Mouse (Mus musculus) layer of hippocampus, adult 11-12 months (tissue): ENCODE results near the gene Slc38a4.

Experiments used
- DNase-seq: peaks from one replicate; pipeline ENCODE4 v3.0.0; 2022; ENCODE audit warnings: low spot score

Gene Slc38a4

DNA sequence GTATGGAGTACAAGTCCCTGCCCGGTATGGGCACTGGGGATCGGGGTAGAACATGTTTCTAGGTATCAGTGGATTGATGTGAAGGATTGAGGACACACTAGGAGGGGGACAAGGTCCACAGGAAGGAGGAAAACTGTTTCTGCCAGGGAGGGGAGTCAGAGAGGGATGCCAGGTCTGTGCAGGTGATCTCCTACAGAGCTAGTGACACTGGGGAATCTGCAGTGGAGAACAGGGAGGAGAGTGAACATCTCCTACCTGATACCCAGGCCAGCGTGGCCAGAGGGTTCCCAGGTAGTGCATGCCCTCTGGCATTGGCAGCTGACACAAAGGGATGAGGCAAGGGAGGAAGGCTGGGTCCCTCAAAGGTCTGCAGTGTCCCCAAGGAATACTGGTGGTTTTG lies 89.4 kb downstream of the Slc38a4 start:
- DNase-seq, result no peak

DNA sequence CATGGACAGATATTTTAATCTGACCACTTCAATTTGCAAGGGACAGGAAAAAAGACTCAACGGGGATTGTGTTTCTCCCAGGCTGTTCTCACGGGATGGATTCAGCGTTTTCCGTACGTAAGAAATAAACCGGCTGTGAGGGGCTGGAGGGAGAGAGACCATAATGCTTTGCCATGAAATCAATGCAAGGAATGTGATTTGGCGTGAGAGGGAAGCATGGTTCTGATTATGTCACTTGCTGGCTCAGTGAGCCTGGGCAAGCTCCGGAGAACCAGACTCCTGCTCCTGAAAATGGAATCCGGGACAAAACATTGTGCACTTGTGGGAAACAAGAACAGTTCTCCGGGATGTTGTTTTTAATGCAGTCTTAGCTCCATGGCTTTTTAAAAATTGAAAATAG lies 92.0 kb downstream of the Slc38a4 start:
- DNase-seq, result no peak

DNA sequence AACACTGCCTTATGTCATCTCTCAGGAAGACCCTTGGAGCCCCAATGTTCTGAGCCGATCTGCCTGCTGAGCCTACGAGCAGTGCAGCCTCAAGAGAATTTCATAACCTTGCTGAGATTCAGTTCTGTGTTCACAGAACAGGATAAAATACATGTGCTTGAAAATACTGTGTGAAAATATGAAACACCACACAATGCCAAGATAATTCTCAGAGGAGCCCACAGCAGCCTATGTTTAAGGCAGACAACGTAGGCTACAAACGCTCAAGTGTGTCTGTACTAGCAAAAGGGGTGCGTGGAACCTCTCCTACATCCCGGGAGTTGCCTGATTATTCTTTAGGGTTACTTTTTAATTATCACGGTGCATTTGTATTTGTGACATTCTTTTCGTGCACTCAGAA lies 92.4 kb downstream of the Slc38a4 start:
- DNase-seq, result no peak

DNA sequence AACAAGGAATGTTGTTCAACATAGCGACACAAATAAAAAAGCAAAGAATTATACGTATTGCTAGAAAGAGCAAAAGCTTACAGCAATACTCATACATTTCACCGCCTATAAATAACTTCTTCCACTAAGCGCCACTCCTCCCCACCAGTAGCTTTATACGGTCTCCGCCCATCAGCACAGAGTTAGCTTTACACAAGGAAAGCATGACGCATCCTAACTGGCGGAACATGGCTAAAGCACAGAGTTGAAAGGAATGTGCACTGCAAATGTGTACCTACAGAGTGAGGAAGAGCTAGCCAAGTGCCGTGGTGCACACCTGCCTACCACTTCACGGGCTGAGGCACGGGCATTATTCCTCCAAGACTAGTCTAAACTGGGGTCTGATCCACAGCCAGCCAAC lies 95.4 kb downstream of the Slc38a4 start:
- no peak for DNase-seq

DNA sequence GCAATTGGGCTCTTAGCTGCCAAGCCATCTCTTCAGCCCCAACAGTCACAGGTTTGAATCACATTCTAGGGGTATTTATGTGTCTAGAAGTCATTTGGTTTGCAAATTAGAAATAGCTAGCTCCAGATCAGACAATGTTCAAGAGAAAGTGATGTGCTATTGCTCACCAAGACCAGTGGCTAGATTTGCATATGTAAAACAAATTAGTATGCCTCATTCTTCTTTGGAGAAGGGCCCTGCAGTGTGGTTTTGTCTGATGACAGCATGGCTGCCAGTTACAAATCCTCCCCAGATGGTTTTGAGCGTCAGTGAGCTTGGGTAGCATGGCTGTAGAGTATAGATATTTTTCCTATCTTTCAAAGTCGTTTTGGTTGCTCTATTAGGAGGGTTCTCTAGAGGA lies 96.5 kb downstream of the Slc38a4 start:
- no peak for DNase-seq

DNA sequence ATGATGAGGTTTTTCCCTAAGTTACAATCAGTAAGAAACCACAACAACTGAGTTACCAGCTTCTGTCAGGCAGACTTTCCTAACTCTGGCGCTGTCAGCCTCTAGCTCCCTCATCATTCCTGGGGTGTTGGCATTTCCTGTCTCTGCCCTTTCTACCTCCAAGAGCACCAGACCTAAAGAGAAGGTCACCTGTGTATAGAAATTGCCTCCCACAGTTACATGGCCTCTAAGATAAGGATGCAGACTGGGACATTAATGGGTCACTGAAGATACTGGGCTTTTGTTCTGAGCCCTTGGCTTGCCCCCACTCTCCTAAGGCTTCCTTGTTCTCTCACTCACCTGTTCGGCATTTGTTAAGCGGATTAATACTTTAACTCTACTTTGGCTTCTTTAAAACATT lies 99.1 kb downstream of the Slc38a4 start:
- no peak for DNase-seq

DNA sequence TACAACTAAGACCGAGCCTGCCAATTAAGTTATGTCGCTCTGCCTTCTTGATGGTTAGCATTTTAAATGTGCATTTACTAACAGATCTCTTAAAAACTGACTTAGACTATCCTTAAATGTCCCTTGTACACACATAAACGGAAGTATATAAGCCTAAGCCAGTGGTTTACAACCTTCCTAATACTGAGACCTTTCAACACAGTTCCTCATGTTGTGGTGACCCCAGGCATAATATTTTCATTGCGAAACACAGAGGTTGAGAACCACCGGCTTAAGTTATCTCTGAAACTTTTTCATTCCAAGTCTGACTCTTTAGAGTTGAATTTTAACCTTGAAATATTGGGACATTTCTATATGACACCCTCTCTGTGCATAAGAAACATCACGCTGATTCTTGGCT lies 101.4 kb downstream of the Slc38a4 start:
- no peak for DNase-seq

DNA sequence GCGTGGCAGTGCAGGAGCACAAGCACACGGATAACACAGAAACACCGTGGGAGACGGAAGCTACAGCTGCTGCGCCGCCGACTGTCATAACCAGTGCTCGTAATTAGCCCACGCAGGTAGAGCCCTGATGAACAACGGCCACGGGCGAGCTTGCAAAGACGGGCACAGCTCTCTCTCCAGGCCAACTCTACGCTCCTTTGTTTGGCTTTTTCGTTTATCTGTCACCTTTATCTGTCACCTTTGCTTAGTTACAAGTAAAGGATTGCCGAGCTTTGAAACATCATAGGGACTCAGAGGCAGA lies 101.9 kb downstream of the Slc38a4 start:
- DNase-seq, result no peak

DNA sequence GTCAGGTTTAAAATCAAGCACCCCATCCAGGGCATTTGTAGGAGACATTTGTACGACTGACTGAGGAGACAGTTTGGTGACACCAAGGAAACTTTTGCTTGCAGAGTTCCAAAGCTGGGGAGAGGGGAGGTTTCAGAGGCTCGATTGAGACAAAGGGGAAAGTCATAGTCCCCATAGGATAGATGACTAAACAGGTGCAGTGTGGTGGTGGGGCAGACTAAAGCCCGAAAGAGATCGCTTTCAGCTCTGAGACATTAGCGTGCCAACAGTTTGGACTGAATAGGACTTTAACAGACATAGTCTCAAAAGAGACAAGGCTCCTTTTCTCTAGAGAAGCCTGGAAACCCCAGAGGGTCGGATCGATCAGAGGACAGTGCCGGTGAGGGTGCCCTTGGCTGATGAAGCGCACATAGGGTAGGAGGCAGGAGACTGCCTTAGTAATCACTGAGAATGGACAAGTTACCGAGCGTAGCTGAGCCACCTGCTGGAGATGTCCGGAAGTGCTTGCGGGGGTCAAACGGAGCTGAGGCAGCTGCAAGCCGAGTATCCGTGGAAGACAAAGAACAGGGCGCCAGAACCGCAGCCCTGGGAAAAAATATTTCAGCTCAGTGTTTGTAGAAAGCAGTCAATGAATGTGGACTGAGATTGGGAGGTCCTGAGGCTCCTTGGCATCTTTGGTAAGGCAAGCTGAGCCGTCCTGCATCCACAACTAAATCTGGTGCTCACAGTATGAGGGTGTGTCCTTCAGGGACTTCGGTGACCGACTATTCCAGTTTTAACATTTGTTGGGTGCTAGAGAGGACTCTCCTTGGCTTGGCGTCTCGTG lies 102.4 kb downstream of the Slc38a4 start:
- peak; percentile 60 for DNase-seq

DNA sequence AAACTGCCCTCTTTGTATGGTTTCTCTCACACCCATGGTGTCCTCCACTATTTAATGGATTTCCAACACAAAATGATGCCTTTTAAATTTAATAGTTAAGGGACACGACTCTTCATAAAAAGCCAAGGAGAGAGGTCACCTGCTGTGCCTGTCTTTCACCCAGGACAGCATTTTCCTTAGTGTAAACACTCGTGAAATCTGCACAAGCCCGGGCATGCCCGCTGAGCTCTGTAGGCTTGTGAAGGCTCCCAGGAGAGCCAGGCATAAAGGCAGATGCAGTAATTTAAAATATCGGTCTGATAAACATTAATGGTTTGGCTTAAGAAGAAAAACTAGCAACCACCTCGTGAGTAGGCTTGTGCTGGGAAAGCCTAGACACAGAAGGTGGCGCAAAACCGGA lies 103.3 kb downstream of the Slc38a4 start:
- DNase-seq, result no peak

DNA sequence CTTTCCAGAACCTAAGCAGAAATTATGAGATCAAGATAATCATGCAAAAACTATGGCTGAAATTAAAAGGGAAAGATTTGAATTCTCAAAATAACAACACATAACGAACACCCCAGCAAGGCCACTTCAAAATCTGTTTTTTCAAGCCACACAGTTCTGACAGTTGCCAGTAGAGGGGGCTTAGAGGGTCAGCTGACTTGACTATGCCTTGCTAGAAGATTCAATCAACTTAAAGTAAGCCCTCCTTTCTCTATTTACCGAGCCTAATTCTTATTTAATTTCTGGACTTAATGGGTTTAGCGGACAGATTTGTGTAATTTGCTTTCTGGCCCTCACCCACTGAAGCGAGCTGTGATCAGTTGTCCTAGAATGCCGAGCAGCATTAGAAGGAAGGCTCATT lies 104.0 kb downstream of the Slc38a4 start:
- no peak for DNase-seq

DNA sequence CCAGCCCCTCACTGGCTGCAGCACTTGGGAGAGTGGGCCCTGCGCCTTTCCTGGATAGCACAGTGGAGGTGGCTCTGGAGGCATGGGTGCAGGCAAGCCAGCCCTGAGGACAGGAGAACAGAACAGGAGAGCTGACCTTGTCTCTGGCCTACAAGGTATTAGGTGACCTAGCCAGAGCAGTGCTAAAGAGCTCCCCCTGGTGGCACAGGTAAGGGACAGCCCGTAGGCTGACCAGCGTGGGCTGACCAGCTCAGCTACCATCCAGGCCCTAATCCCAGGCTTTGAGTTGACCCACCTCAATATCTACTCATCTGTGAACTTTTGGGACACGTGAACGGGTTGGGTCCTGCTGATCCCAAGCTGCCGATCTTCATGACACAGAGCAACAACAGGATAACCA lies 107.3 kb downstream of the Slc38a4 start:
- DNase-seq, result no peak
